Mouse (Mus musculus): ENCODE data around the gene Slco2b1. TPM values are rescaled to one million over a fixed set of nuclear protein-coding genes. Genes with fewer than 3 reads are reported as not detected.

Slco2b1 gene
- polyA plus RNA-seq (2012; fragmentation: generic; extraction: Trizol): not detected

DNA sequence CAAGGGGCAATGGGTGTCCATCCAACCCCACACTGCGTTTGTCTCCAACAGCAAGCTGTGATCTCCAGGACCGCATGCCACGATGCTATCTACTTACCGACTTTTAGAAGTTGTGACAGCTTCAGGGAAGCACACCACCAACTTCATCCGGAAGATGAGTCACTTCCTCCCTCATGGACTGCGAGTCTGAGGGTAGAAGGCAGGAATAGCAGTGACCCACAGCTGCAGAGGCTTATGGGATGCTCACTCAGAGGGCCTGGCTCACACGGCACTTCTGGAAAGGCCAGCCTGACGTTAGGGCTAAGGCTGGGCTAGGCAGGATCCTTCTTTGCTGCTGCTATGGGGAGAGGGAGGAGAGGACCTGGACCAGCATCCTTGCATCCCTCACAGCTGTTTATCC, at the start of gene Slco2b1:
TSS of gene Slco2b1 (minus strand) at position 175 of the 400 bp plus-strand sequence.

DNA sequence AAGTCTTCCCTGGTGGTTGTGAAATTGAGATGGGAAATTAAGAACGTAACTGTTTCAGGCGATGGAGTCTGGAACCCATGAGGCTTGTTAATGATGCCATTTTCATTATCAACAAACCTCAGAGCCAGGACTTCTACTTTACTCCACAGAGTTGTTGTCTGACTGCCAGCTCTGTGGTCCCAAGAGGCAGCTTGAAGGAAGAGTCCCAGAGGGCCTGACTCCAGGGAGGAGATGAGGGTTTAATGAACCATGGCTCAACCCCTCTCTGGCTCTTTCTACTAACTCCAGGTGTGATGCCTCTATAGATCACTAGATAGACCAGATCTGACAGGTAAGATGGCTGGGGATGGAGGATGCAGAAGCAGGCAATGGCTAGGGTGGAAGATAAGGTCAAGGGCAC, 18.8 kb upstream of the Slco2b1 start, which contains the start of gene Olfr520:
TSS of gene Olfr520 (plus strand) at position 301 of the 400 bp plus-strand sequence.

DNA sequence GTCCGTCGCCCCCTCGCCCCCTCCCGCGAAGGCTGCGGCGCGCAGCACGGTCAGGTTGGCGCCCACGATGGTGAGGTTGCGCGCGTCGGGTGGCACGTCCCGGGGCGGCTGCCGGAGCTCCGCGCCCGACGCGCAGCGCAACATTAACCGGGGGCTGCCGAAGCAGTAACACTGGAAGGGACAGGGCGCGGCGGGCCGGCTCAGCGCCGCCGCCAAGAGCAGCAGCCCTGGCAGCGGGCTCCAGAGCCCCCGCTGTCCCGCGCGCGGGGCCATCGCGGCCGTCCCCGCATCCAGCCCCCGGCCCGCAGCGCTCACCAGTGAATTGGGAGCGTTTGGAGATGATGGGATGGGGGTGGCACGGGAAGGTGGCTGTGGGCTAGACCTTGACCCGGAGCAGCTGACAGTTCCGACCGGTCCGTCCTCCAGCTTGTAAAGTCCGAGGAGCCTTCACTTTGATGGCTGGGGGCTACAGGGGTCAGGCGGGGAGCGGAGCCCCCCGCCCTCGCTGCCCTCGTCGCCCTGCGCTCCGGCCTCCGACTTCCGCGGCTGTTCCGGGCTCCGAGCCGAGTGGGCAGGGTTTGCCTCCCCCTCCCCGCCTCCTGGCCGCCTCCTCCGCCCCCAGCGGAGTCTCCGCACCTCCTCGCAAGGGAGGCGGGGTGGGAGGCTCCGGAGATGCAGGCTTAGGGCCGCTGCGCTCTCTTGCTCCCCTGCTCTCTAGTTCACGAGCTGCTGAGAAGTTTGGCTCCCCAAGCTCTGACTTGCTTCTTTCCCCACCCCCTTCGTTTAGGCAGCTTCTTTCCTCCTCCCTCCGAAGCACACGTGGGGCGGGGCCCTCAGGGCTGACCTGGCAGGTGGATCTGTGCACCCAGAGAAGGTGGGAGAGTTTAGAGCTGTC, 84.5 kb downstream of the Slco2b1 start, which contains the start of gene Tpbgl:
TSS of gene Tpbgl (minus strand) at position 728 of the 895 bp plus-strand sequence.

Other genes starting within 250 kb of the Slco2b1 start
- gene Klhl35, start 245.3 kb downstream of the Slco2b1 start, polyA plus RNA-seq (2012; fragmentation: generic; extraction: Trizol): not detected
- gene Rps3, start 227.6 kb downstream of the Slco2b1 start, polyA plus RNA-seq (2012; fragmentation: generic; extraction: Trizol): 1,000 to 10,000 TPM; 2,305 to 4,015 TPM
- 10 to 100 TPM in 1 of 2 experiments, 1 to 10 TPM in 1; 3.4 to 11.8 TPM for gene Arrb1, start 175.9 kb downstream of the Slco2b1 start, polyA plus RNA-seq (2012; fragmentation: generic; extraction: Trizol)
- gene Tpbgl, start 84.2 kb downstream of the Slco2b1 start, polyA plus RNA-seq (2012; fragmentation: generic; extraction: Trizol): not detected
- gene Olfr520, start 18.9 kb upstream of the Slco2b1 start, polyA plus RNA-seq (2012; fragmentation: generic; extraction: Trizol): not detected
- gene Olfr521, start 52.2 kb upstream of the Slco2b1 start, polyA plus RNA-seq (2012; fragmentation: generic; extraction: Trizol): not detected
- gene Neu3, start 117.1 kb upstream of the Slco2b1 start, polyA plus RNA-seq (2012; fragmentation: generic; extraction: Trizol): 1 to 10 TPM in 1 of 2 experiments, under 1 TPM in 1; 0.23 to 1.1 TPM
- under 1 TPM; 0.20 to 0.59 TPM for gene Xrra1, start 147.8 kb upstream of the Slco2b1 start, polyA plus RNA-seq (2012; fragmentation: generic; extraction: Trizol)
- gene Spcs2, start 152.1 kb upstream of the Slco2b1 start, polyA plus RNA-seq (2012; fragmentation: generic; extraction: Trizol): 10 to 100 TPM; 39.3 to 90.9 TPM